ENCODE assay signal across 14 mouse cellular contexts in genomic region chr11:113292906-113293614, GRCm38 (mm10).
DNase-seq lines count a peak whose midpoint lies in the region; TF ChIP-seq lines count a peak whose summit lies in the region.
"Had no signal": no experiment of that assay in that cellular context is flagged by ENCODE, and none has a peak within 500 bp of the region (broad histone marks: within the 10 kb centered on the region; RNA-seq: fewer than 3 reads in every experiment).

No protein-coding gene starts in this region.

- intact Hi-C loops in gastrocnemius, adult 2 months (cut with DNase I), result loop anchor here (10.0 kb wide), 1 partner anchor 522 kb away; no protein-coding TSS in a partner anchor
- intact Hi-C loops in left cerebral cortex, postnatal 25 days (cut with DNase I), result no loop called here

- no peaks in the 10 kb centered on the region for H3K27me3 ChIP-seq in testis, adult 2 months (ENCODE audit: control insufficient read depth, insufficient read depth, low read length)
- H3K27me3 ChIP-seq: lung, embryonic 15.5 days had no signal

- no peak for DNase-seq in gastrocnemius, adult 2 months
- no peak for DNase-seq in gastrocnemius, adult 8-10 months (ENCODE audit: low spot score in 2 of 2)
- no peak for DNase-seq in testis, postnatal 14 days (ENCODE audit: low spot score)
- peak; percentile 44 to 80 for DNase-seq in kidney, postnatal 25 days
- no peak for DNase-seq in left cerebral cortex, postnatal 25 days (ENCODE audit: low spot score in 2 of 2)
- no peak for DNase-seq in lung, adult 18-20 months
- no peak for DNase-seq in right cerebral cortex, postnatal 4 days
- DNase-seq: adrenal gland, postnatal 36 days; cerebellum, postnatal 10 days; forebrain, postnatal 0 days; gastrocnemius, postnatal 10 days; right cerebral cortex, postnatal 25 days had no signal

- no peak for TF ChIP-seq CTCF in gastrocnemius, adult 2 months (IDR thresholded peaks at IDR 0.05)
- no peak for TF ChIP-seq CTCF in testis, adult 2 months (IDR thresholded peaks at IDR 0.05; ENCODE audit: control insufficient read depth, insufficient read depth, insufficient replicate concordance, low read depth, low read length)

- H3K4me3 ChIP-seq in gastrocnemius, adult 2 months, result no peak overlapping the region
- H3K4me3 ChIP-seq in testis, adult 2 months (ENCODE audit: control insufficient read depth, low read depth, low read length), result no peak overlapping the region
- H3K4me3 ChIP-seq: lung, embryonic 15.5 days had no signal

- TF ChIP-seq POLR2A in testis, adult 2 months (IDR thresholded peaks at IDR 0.05; ENCODE audit: control insufficient read depth, low read depth, low read length), result no peak

- H3K36me3 ChIP-seq in testis, adult 2 months (ENCODE audit: control insufficient read depth, insufficient read depth, low read length), result no peaks in the 10 kb centered on the region
- H3K36me3 ChIP-seq: lung, embryonic 15.5 days had no signal

- 0 out of 2 replicates have a peak overlapping the region, but pooled peaks have one; percentile 25 for H3K27ac ChIP-seq in gastrocnemius, adult 2 months
- H3K27ac ChIP-seq in testis, adult 2 months (ENCODE audit: control insufficient read depth, insufficient read depth, low read depth, low read length), result peak overlapping the region; percentile 32; the same call in 1 of the 2 replicates

- peaks cover 10% of the 10 kb centered on the region for H3K4me1 ChIP-seq in testis, adult 2 months (ENCODE audit: control insufficient read depth, insufficient read depth, low read length)

Comparison
In these comparisons a context has a peak if more than half of its experiments do, and no peak if none do; other contexts are left out.
1. DNase-seq: peak in kidney, postnatal 25 days (2 of 2); none in gastrocnemius, adult 2 months (single experiment), gastrocnemius, adult 8-10 months (0 of 2), testis, postnatal 14 days (single experiment), left cerebral cortex, postnatal 25 days (0 of 2), lung, adult 18-20 months (0 of 2) and right cerebral cortex, postnatal 4 days (single experiment).